ENCODE assay signal across 8 mouse cellular contexts in genomic region chr10:80587305-80587657, GRCm38 (mm10). TPM values are rescaled to one million over a fixed set of nuclear protein-coding genes. Genes with fewer than 3 reads are reported as not detected.
DNase-seq lines count a peak whose midpoint lies in the region; ATAC-seq and TF ChIP-seq lines count a peak whose summit lies in the region.

No protein-coding gene starts in this region.

- no peaks in the 10 kb centered on the region for H3K27me3 ChIP-seq in hindbrain, embryonic 12.5 days
- no peaks in the 10 kb centered on the region for H3K27me3 ChIP-seq in liver, embryonic 11.5 days (replicated peaks; ENCODE audit: control insufficient read depth, insufficient read depth, low read length)
- no peaks in the 10 kb centered on the region for H3K27me3 ChIP-seq in stomach, embryonic 16.5 days (ENCODE audit: control insufficient read depth, insufficient read depth, low read length)

- 0 out of 2 replicates have a peak overlapping the region, but pooled peaks have one; percentile 10 for H3K27ac ChIP-seq in bone marrow macrophage, adult 2 months (ENCODE audit: insufficient read depth, low read depth, low read length)
- H3K27ac ChIP-seq in hindbrain, embryonic 12.5 days = peak overlapping the region; percentile 40; the same call in 1 of the 2 replicates
- peak overlapping the region; percentile 13; the same call in 1 of the 2 replicates for H3K27ac ChIP-seq in liver, embryonic 11.5 days (ENCODE audit: low read depth, low read length)
- H3K27ac ChIP-seq in stomach, embryonic 16.5 days (ENCODE audit: low read length) = peak overlapping the region; percentile 68

- TF ChIP-seq POLR2A in bone marrow macrophage, adult 2 months (IDR thresholded peaks at IDR 0.05; ENCODE audit: borderline replicate concordance, low read depth, low read length) = no peak

- peaks cover 35% of the 10 kb centered on the region for H3K36me3 ChIP-seq in hindbrain, embryonic 12.5 days
- H3K36me3 ChIP-seq in liver, embryonic 11.5 days (ENCODE audit: control insufficient read depth, insufficient read depth, low read length) = peaks cover 11% of the 10 kb centered on the region
- no peaks in the 10 kb centered on the region for H3K36me3 ChIP-seq in stomach, embryonic 16.5 days (ENCODE audit: control insufficient read depth, insufficient read depth, low read length)

- peaks cover 18% of the 10 kb centered on the region for H3K4me1 ChIP-seq in bone marrow macrophage, adult 2 months (ENCODE audit: control insufficient read depth, insufficient read depth, low read length)
- peaks cover 32% of the 10 kb centered on the region for H3K4me1 ChIP-seq in hindbrain, embryonic 12.5 days
- H3K4me1 ChIP-seq in liver, embryonic 11.5 days (replicated peaks; ENCODE audit: control insufficient read depth, insufficient read depth, low read length) = peaks cover 26% of the 10 kb centered on the region
- peaks cover 26% of the 10 kb centered on the region for H3K4me1 ChIP-seq in stomach, embryonic 16.5 days (ENCODE audit: control insufficient read depth, insufficient read depth, low read length)

- no peak for TF ChIP-seq CTCF in bone marrow macrophage, adult 2 months (IDR thresholded peaks at IDR 0.05; ENCODE audit: low read depth, low read length)

- peak overlapping the region; percentile 23; the same call in 1 of the 2 replicates for H3K9ac ChIP-seq in hindbrain, embryonic 12.5 days
- H3K9ac ChIP-seq in liver, embryonic 11.5 days (ENCODE audit: low read depth, low read length) = no peak overlapping the region
- peak overlapping the region; percentile 52 for H3K9ac ChIP-seq in stomach, embryonic 16.5 days (ENCODE audit: low read length)

- ATAC-seq in hindbrain, embryonic 12.5 days (ENCODE audit: low FRiP score) = no peak
- ATAC-seq in liver, embryonic 11.5 days (replicated peaks; ENCODE audit: low FRiP score) = no peak
- ATAC-seq in stomach, embryonic 16.5 days (ENCODE audit: insufficient read depth, low FRiP score) = no peak
- no peak for ATAC-seq in inflammation-experienced regulatory T-cells, adult 6 months

- no peaks in the 10 kb centered on the region for H3K9me3 ChIP-seq in hindbrain, embryonic 12.5 days (replicated peaks)
- no peaks in the 10 kb centered on the region for H3K9me3 ChIP-seq in liver, embryonic 11.5 days (ENCODE audit: control insufficient read depth, low read length)
- no peaks in the 10 kb centered on the region for H3K9me3 ChIP-seq in stomach, embryonic 16.5 days (replicated peaks; ENCODE audit: control insufficient read depth, low read length)

- DNase-seq in adrenal gland, postnatal 14 days = peak; percentile 60
- DNase-seq in adrenal gland, postnatal 25 days = no peak
- DNase-seq in liver, embryonic 11.5 days (ENCODE audit: low spot score) = no peak
- DNase-seq in left cerebral cortex, adult 18-20 months (ENCODE audit: low spot score in 2 of 2) = no peak

- no peak overlapping the region for H3K4me2 ChIP-seq in hindbrain, embryonic 12.5 days (replicated peaks)
- H3K4me2 ChIP-seq in liver, embryonic 11.5 days = peak overlapping the region; percentile 19
- H3K4me2 ChIP-seq in stomach, embryonic 16.5 days (ENCODE audit: low read depth, low read length) = no peak overlapping the region

- WGBS in hindbrain, embryonic 12.5 days = 46% methylated on average over 4 of the region's 4 CpGs
- WGBS in liver, embryonic 11.5 days = 54% methylated on average over 4 of the region's 4 CpGs
- 40% methylated on average over 4 of the region's 4 CpGs for WGBS in stomach, embryonic 16.5 days

- H3K4me3 ChIP-seq in bone marrow macrophage, adult 2 months (ENCODE audit: insufficient read depth, low read length) = 0 out of 2 replicates have a peak overlapping the region, but pooled peaks have one; percentile 12
- no peak overlapping the region for H3K4me3 ChIP-seq in hindbrain, embryonic 12.5 days
- no peak overlapping the region for H3K4me3 ChIP-seq in liver, embryonic 11.5 days (ENCODE audit: low read depth, low read length)
- H3K4me3 ChIP-seq in stomach, embryonic 16.5 days (replicated peaks; ENCODE audit: low read length) = no peak overlapping the region

RNA-seq across cellular contexts. Expression of gene Abhd17a, which starts 2.9 kb away (rescaled TPM):
- total RNA-seq in adrenal gland, postnatal 14 days (2021) = 97.7 and 98.7 TPM in 2 replicates
- total RNA-seq in adrenal gland, postnatal 25 days (2021) = 87.8 and 100 TPM in 2 replicates
- polyA plus RNA-seq in bone marrow macrophage, adult 2 months (2012; ENCODE audit: insufficient read depth, insufficient read length, missing spikeins) = 63.2 and 67.3 TPM in 2 replicates
- 112 and 118 TPM in 2 replicates for polyA plus RNA-seq in hindbrain, embryonic 12.5 days (2016; fragmentation: Nextera tagmentation; extraction: Ambion mirVana)
- 89.7 and 96.5 TPM in 2 replicates for polyA plus RNA-seq in liver, embryonic 11.5 days (2014; fragmentation: Nextera tagmentation; extraction: Ambion mirVana)
- polyA plus RNA-seq in stomach, embryonic 16.5 days (2015; fragmentation: Nextera tagmentation; extraction: Ambion mirVana) = 42.9 and 44.3 TPM in 2 replicates
- 100 to 1,000 TPM; 179 to 185 TPM for total RNA-seq in left cerebral cortex, adult 18-20 months (2021)
- polyA plus RNA-seq in inflammation-experienced regulatory T-cells, adult 6 months (2017; shearing (Covaris generic)) = 10 to 100 TPM in 2 of 3 experiments, 1 to 10 TPM in 1; 8.6 to 12.0 (median 11.4) TPM

RNA-seq across cellular contexts. Expression of gene Klf16, which starts 10.2 kb away (rescaled TPM):
- 10.1 and 11.6 TPM in 2 replicates for total RNA-seq in adrenal gland, postnatal 14 days (2021)
- 9.6 and 14.8 TPM in 2 replicates for total RNA-seq in adrenal gland, postnatal 25 days (2021)
- polyA plus RNA-seq in bone marrow macrophage, adult 2 months (2012; ENCODE audit: insufficient read depth, insufficient read length, missing spikeins) = 7.7 and 9.3 TPM in 2 replicates
- polyA plus RNA-seq in hindbrain, embryonic 12.5 days (2016; fragmentation: Nextera tagmentation; extraction: Ambion mirVana) = 7.1 and 8.1 TPM in 2 replicates
- polyA plus RNA-seq in liver, embryonic 11.5 days (2014; fragmentation: Nextera tagmentation; extraction: Ambion mirVana) = 10.0 and 11.4 TPM in 2 replicates
- 8.4 and 8.7 TPM in 2 replicates for polyA plus RNA-seq in stomach, embryonic 16.5 days (2015; fragmentation: Nextera tagmentation; extraction: Ambion mirVana)
- 10 to 100 TPM; 54.8 to 68.7 TPM for total RNA-seq in left cerebral cortex, adult 18-20 months (2021)
- polyA plus RNA-seq in inflammation-experienced regulatory T-cells, adult 6 months (2017; shearing (Covaris generic)) = 1 to 10 TPM; 6.3 to 7.1 (median 6.8) TPM

RNA-seq across cellular contexts. Expression of gene Scamp4, which starts 15.4 kb away (rescaled TPM):
- total RNA-seq in adrenal gland, postnatal 14 days (2021) = 44.2 and 50.5 TPM in 2 replicates
- total RNA-seq in adrenal gland, postnatal 25 days (2021) = 64.8 and 68.6 TPM in 2 replicates
- 29.3 and 35.4 TPM in 2 replicates for polyA plus RNA-seq in bone marrow macrophage, adult 2 months (2012; ENCODE audit: insufficient read depth, insufficient read length, missing spikeins)
- polyA plus RNA-seq in hindbrain, embryonic 12.5 days (2016; fragmentation: Nextera tagmentation; extraction: Ambion mirVana) = 60.3 and 69.4 TPM in 2 replicates
- 93.9 and 94.3 TPM in 2 replicates for polyA plus RNA-seq in liver, embryonic 11.5 days (2014; fragmentation: Nextera tagmentation; extraction: Ambion mirVana)
- polyA plus RNA-seq in stomach, embryonic 16.5 days (2015; fragmentation: Nextera tagmentation; extraction: Ambion mirVana) = 92.1 and 99.9 TPM in 2 replicates
- total RNA-seq in left cerebral cortex, adult 18-20 months (2021) = 10 to 100 TPM; 49.1 to 50.5 TPM
- 100 to 1,000 TPM in 2 of 3 experiments, 10 to 100 TPM in 1; 96.2 to 110 (median 108) TPM for polyA plus RNA-seq in inflammation-experienced regulatory T-cells, adult 6 months (2017; shearing (Covaris generic))

RNA-seq across cellular contexts. Expression of gene Adat3, which starts 15.4 kb away (rescaled TPM):
- 3.1 and 4.9 TPM in 2 replicates for total RNA-seq in adrenal gland, postnatal 14 days (2021)
- 3.5 and 5.6 TPM in 2 replicates for total RNA-seq in adrenal gland, postnatal 25 days (2021)
- polyA plus RNA-seq in bone marrow macrophage, adult 2 months (2012; ENCODE audit: insufficient read depth, insufficient read length, missing spikeins) = 2.2 and 3.2 TPM in 2 replicates
- polyA plus RNA-seq in hindbrain, embryonic 12.5 days (2016; fragmentation: Nextera tagmentation; extraction: Ambion mirVana) = 4.8 and 5.5 TPM in 2 replicates
- polyA plus RNA-seq in liver, embryonic 11.5 days (2014; fragmentation: Nextera tagmentation; extraction: Ambion mirVana) = 9.7 TPM in 2 replicates
- 5.6 and 6.7 TPM in 2 replicates for polyA plus RNA-seq in stomach, embryonic 16.5 days (2015; fragmentation: Nextera tagmentation; extraction: Ambion mirVana)
- total RNA-seq in left cerebral cortex, adult 18-20 months (2021) = 1 to 10 TPM; 2.3 to 6.4 TPM
- polyA plus RNA-seq in inflammation-experienced regulatory T-cells, adult 6 months (2017; shearing (Covaris generic)) = 1 to 10 TPM; 2.6 to 4.2 (median 3.1) TPM

RNA-seq across cellular contexts. Expression of gene Gm49322, which starts 18.5 kb away (rescaled TPM):
- total RNA-seq in adrenal gland, postnatal 14 days (2021) = 1.6 and 2.5 TPM in 2 replicates
- 2.3 and 3.0 TPM in 2 replicates for total RNA-seq in adrenal gland, postnatal 25 days (2021)
- polyA plus RNA-seq in bone marrow macrophage, adult 2 months (2012; ENCODE audit: insufficient read depth, insufficient read length, missing spikeins) = 1.1 and 2.1 TPM in 2 replicates
- polyA plus RNA-seq in hindbrain, embryonic 12.5 days (2016; fragmentation: Nextera tagmentation; extraction: Ambion mirVana) = 5.2 and 5.3 TPM in 2 replicates
- polyA plus RNA-seq in liver, embryonic 11.5 days (2014; fragmentation: Nextera tagmentation; extraction: Ambion mirVana) = 3.6 TPM in 2 replicates
- polyA plus RNA-seq in stomach, embryonic 16.5 days (2015; fragmentation: Nextera tagmentation; extraction: Ambion mirVana) = 3.7 and 4.8 TPM in 2 replicates
- total RNA-seq in left cerebral cortex, adult 18-20 months (2021) = 1 to 10 TPM; 3.5 to 3.7 TPM
- 1 to 10 TPM; 5.3 to 8.4 (median 8.3) TPM for polyA plus RNA-seq in inflammation-experienced regulatory T-cells, adult 6 months (2017; shearing (Covaris generic))

Comparison
In these comparisons a context has a peak if more than half of its experiments do, and no peak if none do; other contexts are left out.
1. H3K27ac ChIP-seq: peak in every context shown above with its lines; median percentile 68 in stomach, embryonic 16.5 days; 40 in hindbrain, embryonic 12.5 days; 13 in liver, embryonic 11.5 days; 10 in bone marrow macrophage, adult 2 months.